Mouse (Mus musculus) liver, embryonic 14.5 days (tissue): ENCODE results near the gene Rps11. TPM values are rescaled to one million over a fixed set of nuclear protein-coding genes. Genes with fewer than 3 reads are reported as not detected.

Source experiments
- ATAC-seq: fragments of 200-750 bp; cut with Nextera tagmentation; 2 replicates; pipeline ENCODE4 v1.8.0; 2017; ENCODE audit warnings: moderate number of reproducible peaks, mild to moderate bottlenecking, moderate library complexity; ENCODE audit not compliant: insufficient read depth
- DNase-seq, 3 experiments: peaks; one replicate each; pipeline ENCODE4 v3.0.0-alpha.2; 2012 to 2013; ENCODE audit warnings: low read depth in 3 of 3, low spot score in 3 of 3
- H3K27ac ChIP-seq: fragments of 300-500 bp; sonication (generic); 2 replicates; pipeline ENCODE4 v1.5.1; 2014; ENCODE audit warnings: moderate library complexity, mild to moderate bottlenecking, control low read depth, inconsistent platforms
- H3K27me3 ChIP-seq: fragments of 300-500 bp; sonication (generic); 2 replicates; pipeline ENCODE4 v1.6.1; 2014; ENCODE audit warnings: mild to moderate bottlenecking, low read length, moderate library complexity; ENCODE audit not compliant: control insufficient read depth, insufficient read depth
- H3K36me3 ChIP-seq: fragments of 300-500 bp; sonication (generic); replicated peaks from 2 replicates; pipeline ENCODE4 v1.6.1; 2014; ENCODE audit warnings: low read depth; ENCODE audit not compliant: control insufficient read depth, insufficient read depth
- H3K4me1 ChIP-seq, 2 experiments: fragments of 200-500 bp in 1 of 2; fragments of 300-500 bp in 1 of 2; sonication (generic) in 1 of 2; replicated peaks; 2 replicates each; pipeline ENCODE4 v1.6.1; 2012 to 2014; ENCODE audit warnings: antibody characterized with exemption in 1 of 2, inconsistent platforms in 1 of 2, low read length in 1 of 2; ENCODE audit not compliant: control insufficient read depth in 2 of 2, insufficient read depth in 2 of 2
- H3K4me2 ChIP-seq: fragments of 300-500 bp; sonication (generic); 2 replicates; pipeline ENCODE4 v1.6.1; 2014; ENCODE audit warnings: low read depth, mild to moderate bottlenecking, control low read depth, moderate library complexity
- H3K4me3 ChIP-seq, 2 experiments: fragments of 200-500 bp in 1 of 2; fragments of 300-500 bp in 1 of 2; sonication (generic) in 1 of 2; 2 replicates each; pipeline ENCODE4 v1.5.1; 2012 to 2014; ENCODE audit warnings: low read depth in 2 of 2, low read length in 2 of 2, mild to moderate bottlenecking in 2 of 2, control low read depth in 1 of 2, inconsistent platforms in 1 of 2, moderate library complexity in 1 of 2; ENCODE audit not compliant: insufficient read depth in 1 of 2
- H3K9ac ChIP-seq: fragments of 300-500 bp; sonication (generic); replicated peaks from 2 replicates; pipeline ENCODE4 v1.6.1; 2014; ENCODE audit warnings: mild to moderate bottlenecking, control low read depth, moderate library complexity
- H3K9me3 ChIP-seq: fragments of 300-500 bp; sonication (generic); 2 replicates; pipeline ENCODE4 v1.6.1; 2016; ENCODE audit warnings: low read length, mixed read lengths; ENCODE audit not compliant: control insufficient read depth
- CTCF ChIP-seq: IDR thresholded peaks from 2 replicates; pipeline ENCODE4 v1.5.1; 2016; ENCODE audit warnings: antibody characterized with exemption, low read depth, control low read depth
- EP300 ChIP-seq: IDR thresholded peaks from 2 replicates; pipeline ENCODE4 v1.6.1; 2016; ENCODE audit warnings: antibody characterized with exemption, low read depth
- WGBS: fragments of 180-500 bp; shearing (Covaris S2); extraction: QIAGEN DNeasy Blood & Tissue Kit; methylation state at CpG from one replicate; pipeline ENCODE4 v1.1.7; 2014; ENCODE audit not compliant: insufficient replicate concordance; 5-methylcytosine and 5-hydroxymethylcytosine counted together
- polyA plus RNA-seq, 2 experiments: library from polyadenylated mRNA; depleted of rRNA in 1 of 2; stranded (reverse) in 1 of 2; unstranded in 1 of 2; fragments of >200 nt; fragmentation: Nextera tagmentation in 1 of 2; extraction: Ambion mirVana in 1 of 2; gene quantifications; 2 replicates each; pipeline versions ENCODE4 v1.2.1 to v1.2.3; 2012 to 2014

Gene Rps11
- polyA plus RNA-seq, 2 experiments, result 366 to 989 TPM

GRCm38 (mm10) chr7:45133446-45134159 lies 9.4 kb upstream of the Rps11 start:
- ATAC-seq (no peak), DNase-seq (no peak)
- H3K27me3 ChIP-seq, result no peaks in the 10 kb centered on the region
- no peak overlapping the region for H3K9ac ChIP-seq
- H3K4me3 ChIP-seq, result no peak overlapping the region
- H3K9me3 ChIP-seq, result no peaks in the 10 kb centered on the region
- no peak overlapping the region for H3K27ac ChIP-seq
- H3K4me2 ChIP-seq, result no peak overlapping the region
- WGBS, result 81% methylated on average over 8 of the region's 8 CpGs
- H3K4me1 ChIP-seq, result peaks cover 27 to 42% of the 10 kb centered on the region in 2 experiments
- no peaks in the 10 kb centered on the region for H3K36me3 ChIP-seq
- peak; percentile 58 for TF ChIP-seq CTCF
- TF ChIP-seq EP300, result no peak

GRCm38 (mm10) chr7:45131850-45132249 lies 7.6 kb upstream of the Rps11 start:
- Histone ChIP-seq H3K4me1 (peaks cover 15 to 27% of the 10 kb centered on the region in 2 experiments), H3K27me3 (no peaks in the 10 kb centered on the region), H3K9me3 (no peaks in the 10 kb centered on the region), H3K9ac (no peak overlapping the region), H3K4me2 (no peak overlapping the region), H3K36me3 (peaks cover 7% of the 10 kb centered on the region), H3K4me3 (no peak overlapping the region), H3K27ac (no peak overlapping the region)
- ATAC-seq (no peak), DNase-seq (no peak)
- WGBS, result 79% methylated on average over 11 of the region's 11 CpGs
- TF ChIP-seq CTCF (no peak), EP300 (no peak)

- TF ChIP-seq EP300, result no peak
- no peak for TF ChIP-seq CTCF
- H3K4me1 ChIP-seq, result peaks cover 15 to 25% of the 10 kb centered on the region in 2 experiments
- WGBS, result 40% methylated on average over 15 of the region's 15 CpGs
Observed at GRCm38 (mm10) chr7:45129776-45130512, 5.7 kb upstream of the Rps11 start.

GRCm38 (mm10) chr7:45129318-45129717 lies 5.1 kb upstream of the Rps11 start:
- peaks cover 16 to 24% of the 10 kb centered on the region in 2 experiments for H3K4me1 ChIP-seq
- peaks cover 25% of the 10 kb centered on the region for H3K36me3 ChIP-seq
- ATAC-seq, result peak; percentile 9
- TF ChIP-seq EP300 (no peak), CTCF (no peak)
- peak overlapping the region; percentile 85 for H3K9ac ChIP-seq
- H3K27me3 ChIP-seq, result no peaks in the 10 kb centered on the region
- WGBS, result under 1% methylated on average over 17 of the region's 17 CpGs
- no peak for DNase-seq
- peak overlapping the region; percentile 76 to 87 for H3K4me3 ChIP-seq
- H3K27ac ChIP-seq, result peak overlapping the region; percentile 89
- no peaks in the 10 kb centered on the region for H3K9me3 ChIP-seq
- H3K4me2 ChIP-seq, result peak overlapping the region; percentile 93

More at GRCm38 (mm10) chr7:45129776-45130512, 5.7 kb upstream of the Rps11 start:
- no peak for DNase-seq
- H3K4me2 ChIP-seq, result peak overlapping the region; percentile 93
- H3K27ac ChIP-seq, result peak overlapping the region; percentile 89
- no peak for ATAC-seq
- peak overlapping the region; percentile 85 for H3K9ac ChIP-seq
- peaks cover 25% of the 10 kb centered on the region for H3K36me3 ChIP-seq
- no peaks in the 10 kb centered on the region for H3K9me3 ChIP-seq
- H3K4me3 ChIP-seq, result peak overlapping the region; percentile 28 to 87; a peak in 2 of 4 replicates
- no peaks in the 10 kb centered on the region for H3K27me3 ChIP-seq

GRCm38 (mm10) chr7:45128624-45129246 lies 4.5 kb upstream of the Rps11 start, which contains the start of gene Rpl13a:
Gene Rpl13a (minus strand): TSS chr7:45128761.
- peaks cover 16 to 24% of the 10 kb centered on the region in 2 experiments for H3K4me1 ChIP-seq
- WGBS, result under 1% methylated on average over 48 of the region's 48 CpGs

More at GRCm38 (mm10) chr7:45128624-45129246, 4.5 kb upstream of the Rps11 start, which contains the start of gene Rpl13a:
- H3K36me3 ChIP-seq, result peaks cover 25% of the 10 kb centered on the region
- DNase-seq (peak; percentile 99), ATAC-seq (peak; percentile 77)
- peak within 1 kb of the TSS; percentile 94 for H3K9ac ChIP-seq
- H3K4me3 ChIP-seq, result peak within 1 kb of the TSS; percentile 87 to 91
- TF ChIP-seq CTCF (peak; percentile 90), EP300 (peak; percentile 4; the same call in 1 of the 2 replicates)
- no peaks in the 10 kb centered on the region for H3K27me3 ChIP-seq
- H3K4me2 ChIP-seq, result peak within 1 kb of the TSS; percentile 93
- H3K9me3 ChIP-seq, result no peaks in the 10 kb centered on the region
- peak within 1 kb of the TSS; percentile 89 for H3K27ac ChIP-seq
